9 mouse cellular contexts compared by ENCODE assay signal in the genomic region with DNA sequence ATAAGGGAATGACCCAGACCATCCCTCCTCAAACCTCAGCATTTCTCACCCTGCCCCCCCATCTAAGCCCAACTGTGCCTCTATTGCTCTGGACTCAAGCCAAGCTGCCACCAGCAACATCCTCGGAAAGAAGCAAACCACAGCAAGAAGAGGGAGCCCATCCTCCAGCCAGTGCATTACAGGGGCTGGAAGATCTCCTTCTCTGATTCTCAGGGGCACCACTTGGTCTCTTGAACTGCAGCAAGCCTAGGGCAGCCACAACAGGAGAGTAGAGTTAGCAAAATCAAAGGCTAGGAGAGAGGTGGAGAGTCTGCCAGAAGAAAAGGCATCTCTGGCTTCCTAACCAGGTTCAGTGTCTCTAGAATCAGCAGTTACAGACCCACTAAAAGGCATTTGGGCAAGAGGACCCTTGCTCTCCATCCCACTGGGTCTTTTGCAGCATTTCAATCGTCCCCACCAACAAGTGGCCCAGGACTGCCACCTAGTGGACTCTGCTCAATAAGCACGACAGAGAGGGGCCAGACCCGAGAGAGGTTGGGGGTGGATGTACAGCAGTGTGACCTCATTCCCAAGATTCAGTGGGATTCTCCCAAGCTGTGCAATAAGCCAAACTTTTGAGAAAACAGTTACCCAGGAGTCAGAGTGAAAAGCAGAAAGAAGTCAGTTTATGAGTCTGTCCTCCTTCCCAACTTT. TPM values are rescaled to one million over a fixed set of nuclear protein-coding genes. Genes with fewer than 3 reads are reported as not detected.
A peak's percentile ranks its signal among the peaks of the same experiment; 100 is the strongest.
DNase-seq lines count a peak whose midpoint lies in the region; ATAC-seq and TF ChIP-seq lines count a peak whose summit lies in the region.
"Had no signal": no experiment of that assay in that cellular context is flagged by ENCODE, and none has a peak within 500 bp of the region (broad histone marks: within the 10 kb centered on the region; RNA-seq: fewer than 3 reads in every experiment).

No protein-coding gene starts in this region.

- no peaks in the 10 kb centered on the region for H3K4me1 ChIP-seq in ES-Bruce4 (ENCODE audit: control insufficient read depth, insufficient read depth, low read length)
- H3K4me1 ChIP-seq in forebrain, embryonic 14.5 days (ENCODE audit: control insufficient read depth, insufficient read depth, low read length): 0 out of 2 replicates have a peak, but pooled peaks cover 4% of the 10 kb centered on the region
- H3K4me1 ChIP-seq in lung, postnatal 0 days (ENCODE audit: insufficient read depth, low read depth, low read length): no peaks in the 10 kb centered on the region
- H3K4me1 ChIP-seq: liver, embryonic 15.5 days had no signal

- no peak overlapping the region for H3K4me3 ChIP-seq in ES-Bruce4 (ENCODE audit: low read depth, low read length)
- H3K4me3 ChIP-seq in forebrain, embryonic 14.5 days (ENCODE audit: low read depth, low read length): no peak overlapping the region
- H3K4me3 ChIP-seq in layer of hippocampus, adult 2 months: no peak overlapping the region; the same call in 1 of the 2 replicates
- H3K4me3 ChIP-seq in lung, postnatal 0 days (ENCODE audit: low read depth, low read length): no peak overlapping the region
- H3K4me3 ChIP-seq: liver, embryonic 15.5 days had no signal

- no peak overlapping the region for H3K4me2 ChIP-seq in forebrain, embryonic 14.5 days (ENCODE audit: low read length)
- no peak overlapping the region for H3K4me2 ChIP-seq in lung, postnatal 0 days (replicated peaks; ENCODE audit: low read depth, low read length)
- H3K4me2 ChIP-seq: liver, embryonic 15.5 days had no signal

- DNase-seq in c-Kit-positive CD71-positive TER-119-negative erythroid progenitor cells, embryonic 14.5 days (ENCODE audit: low read depth): peak; percentile 32
- peak; percentile 83 for DNase-seq in forebrain, embryonic 14.5 days (ENCODE audit: low spot score)
- DNase-seq in heart, postnatal 4 days: peak; percentile 93
- peak; percentile 83 to 88 for DNase-seq in layer of hippocampus, adult 2 months (ENCODE audit: low spot score in 2 of 2)
- peak; percentile 78 for DNase-seq in lung, postnatal 0 days (ENCODE audit: low spot score)
- DNase-seq in retina, postnatal 1 day: peak; percentile 86
- DNase-seq in urinary bladder, adult 2 months (ENCODE audit: low spot score): peak; percentile 56

- H3K27ac ChIP-seq in ES-Bruce4 (ENCODE audit: insufficient read depth, low read length): no peak overlapping the region
- no peak overlapping the region for H3K27ac ChIP-seq in forebrain, embryonic 14.5 days (ENCODE audit: low read depth, low read length)
- peak overlapping the region; percentile 84 for H3K27ac ChIP-seq in layer of hippocampus, adult 2 months
- no peak overlapping the region for H3K27ac ChIP-seq in lung, postnatal 0 days (ENCODE audit: low read length)
- H3K27ac ChIP-seq: liver, embryonic 15.5 days had no signal

- peak; percentile 83 for ATAC-seq in forebrain, embryonic 14.5 days
- ATAC-seq in lung, postnatal 0 days: peak; percentile 83

- TF ChIP-seq CTCF in ES-Bruce4 (IDR thresholded peaks at IDR 0.05; ENCODE audit: low read depth, low read length): peak; percentile 87
- TF ChIP-seq CTCF in layer of hippocampus, adult 2 months (conservative IDR thresholded peaks at IDR 0.05): peak; percentile 95
- peak; percentile 96 for TF ChIP-seq CTCF in lung, postnatal 0 days (IDR thresholded peaks at IDR 0.05)

- no peaks in the 10 kb centered on the region for H3K36me3 ChIP-seq in ES-Bruce4 (ENCODE audit: control insufficient read depth, insufficient read depth, low read length, poor library complexity, severe bottlenecking)
- H3K36me3 ChIP-seq in forebrain, embryonic 14.5 days (ENCODE audit: control insufficient read depth, insufficient read depth, low read length): no peaks in the 10 kb centered on the region
- H3K36me3 ChIP-seq in lung, postnatal 0 days (ENCODE audit: insufficient read depth, low read length): no peaks in the 10 kb centered on the region
- H3K36me3 ChIP-seq: liver, embryonic 15.5 days had no signal

- TF ChIP-seq EP300 in ES-Bruce4 (IDR thresholded peaks at IDR 0.05; ENCODE audit: insufficient read depth, low read depth, low read length): no peak
- TF ChIP-seq EP300 in lung, postnatal 0 days (IDR thresholded peaks at IDR 0.05): no peak

- no peaks in the 10 kb centered on the region for H3K27me3 ChIP-seq in ES-Bruce4 (ENCODE audit: control insufficient read depth, insufficient read depth, low read length, poor library complexity, severe bottlenecking)
- no peaks in the 10 kb centered on the region for H3K27me3 ChIP-seq in forebrain, embryonic 14.5 days (replicated peaks; ENCODE audit: control insufficient read depth, insufficient read depth, low read length)
- no peaks in the 10 kb centered on the region for H3K27me3 ChIP-seq in lung, postnatal 0 days (replicated peaks; ENCODE audit: insufficient read depth, low read length)
- H3K27me3 ChIP-seq: liver, embryonic 15.5 days had no signal

- H3K9ac ChIP-seq in ES-Bruce4 (ENCODE audit: low read depth, poor library complexity, severe bottlenecking): no peak overlapping the region
- H3K9ac ChIP-seq in forebrain, embryonic 14.5 days (ENCODE audit: low read length): no peak overlapping the region
- H3K9ac ChIP-seq in lung, postnatal 0 days (replicated peaks; ENCODE audit: low read depth): no peak overlapping the region
- H3K9ac ChIP-seq: liver, embryonic 15.5 days had no signal

- WGBS in forebrain, embryonic 14.5 days: 4% methylated on average over 4 of the region's 4 CpGs
- 3% methylated on average over 4 of the region's 4 CpGs for WGBS in lung, postnatal 0 days

- no peaks in the 10 kb centered on the region for H3K9me3 ChIP-seq in ES-Bruce4 (replicated peaks; ENCODE audit: control insufficient read depth, insufficient read depth, low read length, poor library complexity, severe bottlenecking)
- H3K9me3 ChIP-seq in forebrain, embryonic 14.5 days (replicated peaks; ENCODE audit: control insufficient read depth, low read length): no peaks in the 10 kb centered on the region
- no peaks in the 10 kb centered on the region for H3K9me3 ChIP-seq in lung, postnatal 0 days (ENCODE audit: low read length)
- H3K9me3 ChIP-seq: liver, embryonic 15.5 days had no signal

- no peak for TF ChIP-seq POLR2A in ES-Bruce4 (IDR thresholded peaks at IDR 0.05; ENCODE audit: insufficient read depth, low read length)

RNA-seq across cellular contexts. Expression of a gene that starts 42.3 kb away (rescaled TPM):
- 10.1 and 10.5 TPM in 2 replicates for polyA plus RNA-seq in ES-Bruce4 (2011; ENCODE audit: insufficient read depth, insufficient read length, low read depth, missing spikeins)
- polyA plus RNA-seq in forebrain, embryonic 14.5 days (2014; fragmentation: Nextera tagmentation; extraction: Ambion mirVana): 183 and 184 TPM in 2 replicates
- 10 to 100 TPM; 18.8 to 19.8 TPM for total RNA-seq in heart, postnatal 4 days (2021)
- 10 to 100 TPM; 61.4 to 71.1 TPM for total RNA-seq in layer of hippocampus, adult 2 months (2021)
- 24.6 and 25.0 TPM in 2 replicates for polyA plus RNA-seq in lung, postnatal 0 days (2015; fragmentation: Nextera tagmentation; extraction: Ambion mirVana)
- polyA plus RNA-seq in urinary bladder, adult 2 months (2012; rRNA removed): 32.2 and 38.0 TPM in 2 replicates

Comparison
In these comparisons a context has a peak if more than half of its experiments do, and no peak if none do; other contexts are left out.
1. DNase-seq: peak in every context shown above with its lines; median percentile 93 in heart, postnatal 4 days; 86 in retina, postnatal 1 day; 86 in layer of hippocampus, adult 2 months; 83 in forebrain, embryonic 14.5 days; 78 in lung, postnatal 0 days; 56 in urinary bladder, adult 2 months; 32 in c-Kit-positive CD71-positive TER-119-negative erythroid progenitor cells, embryonic 14.5 days.